Mouse (Mus musculus) 3T3-L1 (cell line): ENCODE measurements at regions not wholly inside any gene's neighbourhood (a gene's known extent, or its start where the extent isn't known, plus 50 kb on each side); places are given as distances from the start of the nearest gene placed in this dataset.

Experiments
- DNase-seq: peaks from one replicate; pipeline ENCODE4 v3.0.0-alpha.2; 2015; ENCODE audit warnings: low read depth, low spot score

GRCm38 (mm10) chrX:11829411-11830002 lies 330.6 kb downstream of the Bcor start:
- no peak for DNase-seq

GRCm38 (mm10) chrX:11837566-11837965 lies 322.6 kb downstream of the Bcor start:
- no peak for DNase-seq

- DNase-seq = peak; percentile 60
Measured at GRCm38 (mm10) chrX:11839665-11840245, 320.4 kb downstream of the Bcor start.

GRCm38 (mm10) chrX:11840319-11841035 lies 319.7 kb downstream of the Bcor start:
- DNase-seq = peak; percentile 42

GRCm38 (mm10) chrX:11845566-11845965 lies 314.6 kb downstream of the Bcor start:
- no peak for DNase-seq

GRCm38 (mm10) chrX:11855910-11856309 lies 304.2 kb downstream of the Bcor start:
- DNase-seq = no peak

GRCm38 (mm10) chrX:11859396-11859795 lies 300.8 kb downstream of the Bcor start:
- DNase-seq = peak; percentile 4

GRCm38 (mm10) chrX:11861119-11861708 lies 298.9 kb downstream of the Bcor start:
- DNase-seq = no peak

- DNase-seq = no peak
Measured at GRCm38 (mm10) chrX:11861892-11862291, 298.3 kb downstream of the Bcor start.

- DNase-seq = no peak
Measured at GRCm38 (mm10) chrX:11863106-11863505, 297.0 kb downstream of the Bcor start.

GRCm38 (mm10) chrX:11873913-11874312 lies 286.2 kb downstream of the Bcor start:
- DNase-seq = no peak

- no peak for DNase-seq
Measured at GRCm38 (mm10) chrX:11876636-11877035, 283.5 kb downstream of the Bcor start.

GRCm38 (mm10) chrX:11878028-11878427 lies 282.1 kb downstream of the Bcor start:
- no peak for DNase-seq

- peak; percentile 93 for DNase-seq
Measured at GRCm38 (mm10) chrX:11880972-11881371, 279.2 kb downstream of the Bcor start.

GRCm38 (mm10) chrX:11883738-11884716 lies 276.1 kb downstream of the Bcor start:
- DNase-seq = peak; percentile 42

- DNase-seq = no peak
Measured at GRCm38 (mm10) chrX:11892396-11892795, 267.8 kb downstream of the Bcor start.

- DNase-seq = no peak
Measured at GRCm38 (mm10) chrX:11893606-11894279, 266.4 kb downstream of the Bcor start.

GRCm38 (mm10) chrX:11894280-11894662 lies 265.9 kb downstream of the Bcor start:
- no peak for DNase-seq

GRCm38 (mm10) chrX:11895396-11895795 lies 264.8 kb downstream of the Bcor start:
- DNase-seq = peak; percentile 23

- DNase-seq = no peak
Measured at GRCm38 (mm10) chrX:11898280-11898679, 261.9 kb downstream of the Bcor start.

GRCm38 (mm10) chrX:11899051-11899450 lies 261.1 kb downstream of the Bcor start:
- no peak for DNase-seq
